Mouse (Mus musculus): ENCODE measurements around the gene Tbc1d2b.

GRCm38 (mm10) chr9:90213127-90213526 lies 57.5 kb downstream of the Tbc1d2b start:
- TF ChIP-seq CTCF (IDR thresholded peaks at IDR 0.05; ENCODE audit: control insufficient read depth, insufficient read depth, low read length), result no peak
- no peak for TF ChIP-seq POLR2A (IDR thresholded peaks at IDR 0.05; ENCODE audit: borderline replicate concordance, control insufficient read depth, low read depth, low read length)
